Mouse (Mus musculus) testis, adult 2 months (tissue): ENCODE data around the gene Pfdn5.

Experiments used
- CTCF ChIP-seq: fragments of 200-500 bp; IDR thresholded peaks from 2 replicates; pipeline ENCODE4 v1.5.1; 2012; ENCODE audit warnings: low read depth, mild to moderate bottlenecking, inconsistent platforms, low read length, moderate library complexity; ENCODE audit not compliant: control insufficient read depth, insufficient read depth, insufficient replicate concordance
- POLR2A ChIP-seq: fragments of 200-500 bp; IDR thresholded peaks from 2 replicates; pipeline ENCODE4 v1.6.1; 2012; ENCODE audit warnings: low read depth, mild to moderate bottlenecking, inconsistent platforms, low read length, moderate library complexity; ENCODE audit not compliant: control insufficient read depth

GRCm38 (mm10) chr15:102358126-102358525, 32.2 kb downstream of the Pfdn5 start:
- TF ChIP-seq CTCF (no peak), POLR2A (no peak)
